In the genomic region with DNA sequence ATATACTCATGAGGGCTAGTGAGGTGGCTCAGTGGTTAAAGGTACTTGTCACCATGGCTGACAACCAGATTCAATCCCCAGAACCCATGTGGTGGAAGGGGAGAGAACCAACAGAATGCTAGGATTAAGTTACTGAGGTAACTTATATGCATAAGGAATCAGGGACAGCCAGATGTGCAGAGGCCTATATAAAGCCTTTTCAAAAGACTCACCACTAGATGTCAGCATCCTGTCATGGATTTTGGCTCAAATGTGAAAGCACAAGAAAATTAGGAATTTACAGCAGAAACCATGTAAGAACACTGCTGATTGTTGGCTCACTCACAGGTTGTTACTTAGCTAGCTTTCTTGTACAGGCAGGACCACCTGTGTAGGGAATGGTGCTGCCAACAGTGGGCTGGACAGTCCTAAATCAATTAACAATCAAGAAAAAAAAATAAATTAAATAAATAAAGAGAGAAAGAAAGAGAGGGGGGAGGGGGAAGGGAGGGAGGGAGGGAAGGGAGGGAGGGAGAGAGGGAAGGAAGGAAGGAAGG, we compare ENCODE assay signal across 10 mouse cellular contexts.
DNase-seq lines count a peak whose midpoint lies in the region; ATAC-seq lines count a peak whose summit lies in the region.
"Had no signal": no experiment of that assay in that cellular context is flagged by ENCODE, and none has a peak within 500 bp of the region (broad histone marks: within the 10 kb centered on the region; RNA-seq: fewer than 3 reads in every experiment).

No protein-coding gene starts in this region.

- H3K9ac ChIP-seq in heart, embryonic 11.5 days (ENCODE audit: low read depth, low read length) = no peak overlapping the region
- H3K9ac ChIP-seq: lung, embryonic 15.5 days had no signal

- H3K36me3 ChIP-seq in heart, embryonic 11.5 days (ENCODE audit: control insufficient read depth, insufficient read depth, low read length) = peaks cover 3% of the 10 kb centered on the region; the same call in 1 of the 2 replicates

- no peaks in the 10 kb centered on the region for H3K4me1 ChIP-seq in heart, embryonic 11.5 days (ENCODE audit: control insufficient read depth, insufficient read depth, low read length)
- H3K4me1 ChIP-seq: lung, embryonic 15.5 days had no signal

- ATAC-seq in heart, embryonic 11.5 days (replicated peaks; ENCODE audit: insufficient number of reproducible peaks, low FRiP score, low TSS enrichment) = no peak

- no peak overlapping the region for H3K27ac ChIP-seq in heart, embryonic 11.5 days (ENCODE audit: low read depth, low read length)
- H3K27ac ChIP-seq: lung, embryonic 15.5 days had no signal

- H3K9me3 ChIP-seq in heart, embryonic 11.5 days (replicated peaks; ENCODE audit: control insufficient read depth, low read length) = no peaks in the 10 kb centered on the region
- H3K9me3 ChIP-seq: lung, embryonic 15.5 days had no signal

- intact Hi-C loops in heart, postnatal 10 days (cut with DNase I) = loop anchor here (2.0 to 10.0 kb wide), 2 partner anchors 110 to 364 kb away; no protein-coding TSS in a partner anchor
- intact Hi-C loops in left cerebral cortex, postnatal 4 days (cut with DNase I) = loop anchor here (5.0 kb wide), 1 partner anchor 106 kb away; no protein-coding TSS in a partner anchor

- H3K4me3 ChIP-seq in heart, embryonic 11.5 days (ENCODE audit: low read depth, low read length) = no peak overlapping the region
- H3K4me3 ChIP-seq: erythroblast, embryonic 14.5 days; lung, embryonic 15.5 days had no signal

- DNase-seq in heart, postnatal 10 days = peak; percentile 32 to 34
- peak; percentile 5 for DNase-seq in thymus, postnatal 14 days
- no peak for DNase-seq in thymus, adult 18-20 months
- peak; percentile 59 for DNase-seq in embryo, embryonic 11 days
- DNase-seq in mesoderm, embryonic 11.5 days (ENCODE audit: low read depth, low spot score) = peak; percentile 40
- no peak for DNase-seq in adrenal gland, adult 18-20 months (ENCODE audit: low spot score in 2 of 2)
- no peak for DNase-seq in left cerebral cortex, postnatal 4 days

- H3K4me2 ChIP-seq in heart, embryonic 11.5 days = no peak overlapping the region
- H3K4me2 ChIP-seq: lung, embryonic 15.5 days had no signal

- no peaks in the 10 kb centered on the region for H3K27me3 ChIP-seq in heart, embryonic 11.5 days (ENCODE audit: control insufficient read depth, insufficient read depth, low read length)
- H3K27me3 ChIP-seq: lung, embryonic 15.5 days had no signal

Comparison
In these comparisons a context has a peak if more than half of its experiments do, and no peak if none do; other contexts are left out.
1. DNase-seq: peak in heart, postnatal 10 days (2 of 2), thymus, postnatal 14 days (single experiment), embryo, embryonic 11 days (single experiment) and mesoderm, embryonic 11.5 days (single experiment); none in thymus, adult 18-20 months (0 of 2), adrenal gland, adult 18-20 months (0 of 2) and left cerebral cortex, postnatal 4 days (single experiment).